Mouse (Mus musculus): ENCODE data around the gene Krtap1-3. TPM values are rescaled to one million over a fixed set of nuclear protein-coding genes. Genes with fewer than 3 reads are reported as not detected.

Gene Krtap1-3
- polyA plus RNA-seq, 1 experiment from 2014 or later = not detected

GRCm38 (mm10) chr11:99547892-99548291 is 43.2 kb downstream of the Krtap1-3 start:
- Histone ChIP-seq H3K4me2 (ENCODE audit: low read depth, low read length) (no peak overlapping the region), H3K27me3 (ENCODE audit: control insufficient read depth, insufficient read depth, low read depth, low read length) (no peaks in the 10 kb centered on the region), H3K4me3 (ENCODE audit: low read depth, low read length) (no peak overlapping the region), H3K36me3 (ENCODE audit: control insufficient read depth, insufficient read depth) (no peaks in the 10 kb centered on the region), H3K9me3 (replicated peaks; ENCODE audit: control insufficient read depth, low read length) (no peaks in the 10 kb centered on the region), H3K27ac (ENCODE audit: low read length) (no peak overlapping the region), H3K9ac (ENCODE audit: low read depth, low read length) (no peak overlapping the region), H3K4me1 (ENCODE audit: control insufficient read depth, low read depth, low read length) (no peaks in the 10 kb centered on the region)
- ATAC-seq (ENCODE audit: low read depth) = no peak

Other genes with a start within 250 kb of the Krtap1-3 start
- not detected in 2 replicates for gene Krt27, start 240.2 kb downstream of the Krtap1-3 start, polyA plus RNA-seq (2015; fragmentation: Nextera tagmentation; extraction: Ambion mirVana)
- 0.06 TPM in 1 of 2 replicates, not detected in the other for gene Krt28, start 216.4 kb downstream of the Krtap1-3 start, polyA plus RNA-seq (2015; fragmentation: Nextera tagmentation; extraction: Ambion mirVana)
- gene Krt10, start 202.0 kb downstream of the Krtap1-3 start, polyA plus RNA-seq (2015; fragmentation: Nextera tagmentation; extraction: Ambion mirVana) = 2.9 and 3.0 TPM in 2 replicates
- gene Krt12, start 169.1 kb downstream of the Krtap1-3 start, polyA plus RNA-seq (2015; fragmentation: Nextera tagmentation; extraction: Ambion mirVana) = 0.05 TPM in 1 of 2 replicates, not detected in the other
- gene Krt20, start 153.2 kb downstream of the Krtap1-3 start, polyA plus RNA-seq (2015; fragmentation: Nextera tagmentation; extraction: Ambion mirVana) = 33.8 and 34.8 TPM in 2 replicates
- 1.4 and 1.5 TPM in 2 replicates for gene Krt23, start 98.2 kb downstream of the Krtap1-3 start, polyA plus RNA-seq (2015; fragmentation: Nextera tagmentation; extraction: Ambion mirVana)
- not detected in 2 replicates for gene Krt39, start 70.0 kb downstream of the Krtap1-3 start, polyA plus RNA-seq (2015; fragmentation: Nextera tagmentation; extraction: Ambion mirVana)
- gene Krt40, start 48.2 kb downstream of the Krtap1-3 start, polyA plus RNA-seq (2015; fragmentation: Nextera tagmentation; extraction: Ambion mirVana) = not detected in 2 replicates
- not detected in 2 replicates for gene Krtap3-3, start 40.5 kb downstream of the Krtap1-3 start, polyA plus RNA-seq (2015; fragmentation: Nextera tagmentation; extraction: Ambion mirVana)
- not detected in 2 replicates for gene Krtap3-2, start 34.5 kb downstream of the Krtap1-3 start, polyA plus RNA-seq (2015; fragmentation: Nextera tagmentation; extraction: Ambion mirVana)
- gene Gm11939, start 31.9 kb downstream of the Krtap1-3 start, polyA plus RNA-seq (2015; fragmentation: Nextera tagmentation; extraction: Ambion mirVana) = not detected in 2 replicates
- gene Krtap3-1, start 24.7 kb downstream of the Krtap1-3 start, polyA plus RNA-seq (2015; fragmentation: Nextera tagmentation; extraction: Ambion mirVana) = not detected in 2 replicates
- gene Krtap1-5, start 10.3 kb downstream of the Krtap1-3 start, polyA plus RNA-seq (2015; fragmentation: Nextera tagmentation; extraction: Ambion mirVana) = not detected in 2 replicates
- not detected in 2 replicates for gene Krtap1-4, start 7.7 kb downstream of the Krtap1-3 start, polyA plus RNA-seq (2015; fragmentation: Nextera tagmentation; extraction: Ambion mirVana)
- gene Krtap9-3, start 6.8 kb upstream of the Krtap1-3 start, polyA plus RNA-seq (2015; fragmentation: Nextera tagmentation; extraction: Ambion mirVana) = not detected in 2 replicates
- gene Gm11938, start 12.0 kb upstream of the Krtap1-3 start, polyA plus RNA-seq (2015; fragmentation: Nextera tagmentation; extraction: Ambion mirVana) = not detected in 2 replicates
- not detected in 2 replicates for gene Gm11937, start 18.9 kb upstream of the Krtap1-3 start, polyA plus RNA-seq (2015; fragmentation: Nextera tagmentation; extraction: Ambion mirVana)
- gene Krtap2-4, start 23.5 kb upstream of the Krtap1-3 start, polyA plus RNA-seq (2015; fragmentation: Nextera tagmentation; extraction: Ambion mirVana) = not detected in 2 replicates
- gene Gm11562, start 29.1 kb upstream of the Krtap1-3 start, polyA plus RNA-seq (2015; fragmentation: Nextera tagmentation; extraction: Ambion mirVana) = not detected in 2 replicates
- not detected in 2 replicates for gene Krtap4-1, start 36.9 kb upstream of the Krtap1-3 start, polyA plus RNA-seq (2015; fragmentation: Nextera tagmentation; extraction: Ambion mirVana)
- not detected in 2 replicates for gene Krtap4-2, start 43.7 kb upstream of the Krtap1-3 start, polyA plus RNA-seq (2015; fragmentation: Nextera tagmentation; extraction: Ambion mirVana)
- gene Krtap4-7, start 52.8 kb upstream of the Krtap1-3 start, polyA plus RNA-seq (2015; fragmentation: Nextera tagmentation; extraction: Ambion mirVana) = not detected in 2 replicates
- gene Gm11555, start 58.9 kb upstream of the Krtap1-3 start, polyA plus RNA-seq (2015; fragmentation: Nextera tagmentation; extraction: Ambion mirVana) = not detected in 2 replicates
- not detected in 2 replicates for gene Gm11563, start 67.6 kb upstream of the Krtap1-3 start, polyA plus RNA-seq (2015; fragmentation: Nextera tagmentation; extraction: Ambion mirVana)
- gene Krtap4-6, start 74.6 kb upstream of the Krtap1-3 start, polyA plus RNA-seq (2015; fragmentation: Nextera tagmentation; extraction: Ambion mirVana) = not detected in 2 replicates
- gene Gm14190, start 99.4 kb upstream of the Krtap1-3 start, polyA plus RNA-seq (2015; fragmentation: Nextera tagmentation; extraction: Ambion mirVana) = not detected in 2 replicates
- not detected in 2 replicates for gene Gm14180, start 143.0 kb upstream of the Krtap1-3 start, polyA plus RNA-seq (2015; fragmentation: Nextera tagmentation; extraction: Ambion mirVana)
- gene Gm11595, start 181.6 kb upstream of the Krtap1-3 start, polyA plus RNA-seq (2015; fragmentation: Nextera tagmentation; extraction: Ambion mirVana) = not detected in 2 replicates
- not detected in 2 replicates for gene Krtap4-8, start 189.4 kb upstream of the Krtap1-3 start, polyA plus RNA-seq (2015; fragmentation: Nextera tagmentation; extraction: Ambion mirVana)
- not detected in 2 replicates for gene Krtap4-9, start 193.9 kb upstream of the Krtap1-3 start, polyA plus RNA-seq (2015; fragmentation: Nextera tagmentation; extraction: Ambion mirVana)
- gene Gm11596, start 202.1 kb upstream of the Krtap1-3 start, polyA plus RNA-seq (2015; fragmentation: Nextera tagmentation; extraction: Ambion mirVana) = not detected in 2 replicates
- not detected in 2 replicates for gene Gm11569, start 207.6 kb upstream of the Krtap1-3 start, polyA plus RNA-seq (2015; fragmentation: Nextera tagmentation; extraction: Ambion mirVana)
- not detected in 2 replicates for gene Gm11554, start 213.1 kb upstream of the Krtap1-3 start, polyA plus RNA-seq (2015; fragmentation: Nextera tagmentation; extraction: Ambion mirVana)
- not detected in 2 replicates for gene Krtap4-13, start 218.6 kb upstream of the Krtap1-3 start, polyA plus RNA-seq (2015; fragmentation: Nextera tagmentation; extraction: Ambion mirVana)
- gene Gm11564, start 224.3 kb upstream of the Krtap1-3 start, polyA plus RNA-seq (2015; fragmentation: Nextera tagmentation; extraction: Ambion mirVana) = not detected in 2 replicates
- not detected in 2 replicates for gene 2300003K06Rik, start 246.7 kb upstream of the Krtap1-3 start, polyA plus RNA-seq (2015; fragmentation: Nextera tagmentation; extraction: Ambion mirVana)

Measured in liver, embryonic 16.5 days (tissue).